Mouse (Mus musculus): ENCODE measurements around the gene Vangl1.

- TF ChIP-seq CTCF (IDR thresholded peaks at IDR 0.05; ENCODE audit: control insufficient read depth, insufficient read depth, insufficient read length) (no peak), USF1 (IDR thresholded peaks at IDR 0.05; ENCODE audit: low read depth) (no peak), FOSL1 (IDR thresholded peaks at IDR 0.05; ENCODE audit: insufficient read depth, low read length, poor library complexity, severe bottlenecking) (no peak), MAX (IDR thresholded peaks at IDR 0.05) (no peak), MYOG (IDR thresholded peaks at IDR 0.05; ENCODE audit: control insufficient read depth, extremely low read depth, insufficient read length) (no peak), MYOD1 (IDR thresholded peaks at IDR 0.05; ENCODE audit: control insufficient read depth, insufficient read length, low read depth) (no peak)
Measured at GRCm38 (mm10) chr3:102152872-102153271, 51.6 kb downstream of the Vangl1 start.
